Mouse (Mus musculus): ENCODE data around the gene Gpr137.
"Not testable (repeated sequence)": the region's sequence is repeated elsewhere in the genome, so short reads cannot be mapped to it uniquely, and the experiment has no call there.

GRCm38 (mm10) chr19:6895608-6896305 lies 46.5 kb downstream of the Gpr137 start:
- TF ChIP-seq POLR2A, CTCF (IDR thresholded peaks at IDR 0.05; ENCODE audit: insufficient read depth, low read depth, low read length): not testable (repeated sequence)

All from olfactory bulb, adult 2 months (tissue).